Comparison of ENCODE assay signal across 8 mouse cellular contexts in genomic region chr11:82871031-82871446, GRCm38 (mm10). TPM values are rescaled to one million over a fixed set of nuclear protein-coding genes. Genes with fewer than 3 reads are reported as not detected.
DNase-seq lines count a peak whose midpoint lies in the region; ATAC-seq lines count a peak whose summit lies in the region.

TSS of gene Rffl (minus strand) at chr11:82871210.

- H3K4me3 ChIP-seq in hindbrain, embryonic 13.5 days = peak within 1 kb of the TSS; percentile 73

- peak within 1 kb of the TSS; percentile 84 for H3K9ac ChIP-seq in hindbrain, embryonic 13.5 days

- peak; percentile 99 for DNase-seq in NIH3T3 (ENCODE audit: low read depth)
- peak; percentile 99 to 100 for DNase-seq in cerebellum, postnatal 10 days
- peak; percentile 73 to 87 for DNase-seq in frontal cortex, postnatal 14 days (ENCODE audit: low spot score in 2 of 2)
- peak; percentile 90 to 99 for DNase-seq in layer of hippocampus, postnatal 25 days (ENCODE audit: extremely low spot score in 1 of 2, low spot score in 1 of 2)
- peak; percentile 93 for DNase-seq in lung, postnatal 25 days (ENCODE audit: low spot score)
- DNase-seq in retina, embryonic 14.5 days (ENCODE audit: low spot score) = peak; percentile 98
- DNase-seq in thymus, postnatal 4 days = peak; percentile 100

- H3K27ac ChIP-seq in hindbrain, embryonic 13.5 days = 0 out of 2 replicates have a peak within 1 kb of the TSS, but pooled peaks have one; percentile 18

- H3K9me3 ChIP-seq in hindbrain, embryonic 13.5 days = no peaks in the 10 kb centered on the region

- H3K4me1 ChIP-seq in hindbrain, embryonic 13.5 days (replicated peaks) = peaks cover 7% of the 10 kb centered on the region

- WGBS in hindbrain, embryonic 13.5 days = 0% methylated on average over 43 of the region's 43 CpGs

- H3K27me3 ChIP-seq in hindbrain, embryonic 13.5 days = no peaks in the 10 kb centered on the region

- ATAC-seq in hindbrain, embryonic 13.5 days (ENCODE audit: low FRiP score) = peak; percentile 95

- H3K4me2 ChIP-seq in hindbrain, embryonic 13.5 days = peak within 1 kb of the TSS; percentile 87

- H3K36me3 ChIP-seq in hindbrain, embryonic 13.5 days = no peaks in the 10 kb centered on the region

RNA-seq across cellular contexts. Expression of gene Rffl, which starts in this region (rescaled TPM):
- 4.7 and 5.6 TPM in 2 replicates for polyA plus RNA-seq in hindbrain, embryonic 13.5 days (2015; fragmentation: Nextera tagmentation; extraction: Ambion mirVana)
- 10 to 100 TPM; 13.5 to 14.5 TPM for total RNA-seq in layer of hippocampus, postnatal 25 days (2021)

Comparison
In these comparisons a context has a peak if more than half of its experiments do, and no peak if none do; other contexts are left out.
1. Peak in every context shown above with its lines: DNase-seq, ATAC-seq, H3K4me3 ChIP-seq and H3K27ac ChIP-seq.